Mouse (Mus musculus): Measurements from ENCODE around the gene Acp5. TPM values are rescaled to one million over a fixed set of nuclear protein-coding genes. Genes with fewer than 3 reads are reported as not detected.
A peak's percentile ranks its signal among the peaks of the same experiment; 100 is the strongest.

Acp5 gene
- polyA plus RNA-seq (2012; rRNA removed) = 47.7 and 54.5 TPM in 2 replicates

DNA sequence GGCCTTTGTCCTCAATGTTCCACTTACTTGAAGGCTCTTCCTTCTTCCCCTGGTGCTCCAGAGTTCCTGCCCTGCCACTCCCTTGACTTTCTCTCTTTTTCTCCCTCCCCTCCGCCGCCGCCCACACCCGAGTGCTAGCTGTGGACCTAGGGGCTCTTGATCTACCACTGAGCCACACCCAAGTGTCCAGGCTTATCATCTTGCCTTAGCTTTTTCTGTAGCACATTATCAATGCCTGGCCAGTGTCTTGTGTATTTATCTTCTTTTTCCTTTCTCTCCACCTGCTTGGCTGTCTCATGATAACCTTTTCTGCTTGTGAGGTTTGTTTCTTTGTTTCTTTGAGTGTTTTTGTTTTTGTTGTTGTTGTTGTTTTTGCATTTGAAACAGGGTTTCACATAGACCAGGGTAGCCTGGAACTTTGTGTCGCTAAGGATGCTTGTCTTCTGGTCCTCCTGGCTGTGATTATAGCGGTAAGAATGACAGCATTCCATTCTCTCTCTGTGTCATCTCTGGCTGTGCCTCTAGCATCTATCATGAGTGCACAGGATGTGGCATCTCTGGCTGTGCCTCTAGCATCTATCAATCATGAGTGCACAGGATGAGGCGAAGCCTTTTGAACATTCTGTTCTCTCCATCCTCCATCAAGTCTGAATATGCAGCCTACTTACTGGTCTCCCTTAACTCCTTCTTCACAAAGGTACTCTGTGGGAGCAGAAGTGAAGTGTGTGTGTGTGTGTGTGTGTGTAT is at the start of gene Acp5:
TSS of gene Acp5 (minus strand) at position 68 of the 747 bp plus-strand sequence.
- 62% methylated on average over 7 of the region's 7 CpGs for WGBS
- peaks cover 2% of the 10 kb centered on the region; the same call in 1 of the 2 replicates for H3K4me1 ChIP-seq (ENCODE audit: control insufficient read depth, insufficient read depth, low read length)

GRCm38 (mm10) chr9:22172318-22172717 is 36.8 kb upstream of the Acp5 start:
- TF ChIP-seq CTCF (IDR thresholded peaks at IDR 0.05; ENCODE audit: insufficient read depth, low read length) = no peak
- TF ChIP-seq POLR2A (IDR thresholded peaks at IDR 0.05; ENCODE audit: borderline replicate concordance, extremely low read depth, low read depth, low read length) = no peak
- WGBS = 79% methylated on average over 4 of the region's 4 CpGs
- DNase-seq = no peak

More for the DNA sequence above, at the start of gene Acp5:
- no peak within 1 kb of the TSS for H3K4me3 ChIP-seq (replicated peaks; ENCODE audit: extremely low read depth, low read depth, low read length)
- no peak for DNase-seq
- no peak for TF ChIP-seq POLR2A (IDR thresholded peaks at IDR 0.05; ENCODE audit: borderline replicate concordance, extremely low read depth, low read depth, low read length)
- no peak for TF ChIP-seq CTCF (IDR thresholded peaks at IDR 0.05; ENCODE audit: insufficient read depth, low read length)

GRCm38 (mm10) chr9:22169327-22169726 is 33.8 kb upstream of the Acp5 start:
- WGBS = 91% methylated on average over 11 of the region's 11 CpGs
- no peaks in the 10 kb centered on the region for H3K4me1 ChIP-seq (ENCODE audit: control insufficient read depth, insufficient read depth, low read length)

More at GRCm38 (mm10) chr9:22172318-22172717, 36.8 kb upstream of the Acp5 start:
- no peaks in the 10 kb centered on the region for H3K4me1 ChIP-seq (ENCODE audit: control insufficient read depth, insufficient read depth, low read length)
- H3K4me3 ChIP-seq (replicated peaks; ENCODE audit: extremely low read depth, low read depth, low read length) = no peak overlapping the region

GRCm38 (mm10) chr9:22167751-22168150 is 32.2 kb upstream of the Acp5 start:
- Histone ChIP-seq H3K4me1 (ENCODE audit: control insufficient read depth, insufficient read depth, low read length) (no peaks in the 10 kb centered on the region), H3K4me3 (replicated peaks; ENCODE audit: extremely low read depth, low read depth, low read length) (no peak overlapping the region)
- no peak for DNase-seq
- WGBS = 98% methylated on average over 4 of the region's 4 CpGs
- TF ChIP-seq POLR2A (IDR thresholded peaks at IDR 0.05; ENCODE audit: borderline replicate concordance, extremely low read depth, low read depth, low read length) = no peak
- no peak for TF ChIP-seq CTCF (IDR thresholded peaks at IDR 0.05; ENCODE audit: insufficient read depth, low read length)

More at GRCm38 (mm10) chr9:22169327-22169726, 33.8 kb upstream of the Acp5 start:
- DNase-seq = no peak
- TF ChIP-seq CTCF (IDR thresholded peaks at IDR 0.05; ENCODE audit: insufficient read depth, low read length) = no peak
- no peak for TF ChIP-seq POLR2A (IDR thresholded peaks at IDR 0.05; ENCODE audit: borderline replicate concordance, extremely low read depth, low read depth, low read length)
- H3K4me3 ChIP-seq (replicated peaks; ENCODE audit: extremely low read depth, low read depth, low read length) = no peak overlapping the region

GRCm38 (mm10) chr9:22166686-22167085 is 31.2 kb upstream of the Acp5 start:
- WGBS = 89% methylated on average over 10 of the region's 10 CpGs

DNA sequence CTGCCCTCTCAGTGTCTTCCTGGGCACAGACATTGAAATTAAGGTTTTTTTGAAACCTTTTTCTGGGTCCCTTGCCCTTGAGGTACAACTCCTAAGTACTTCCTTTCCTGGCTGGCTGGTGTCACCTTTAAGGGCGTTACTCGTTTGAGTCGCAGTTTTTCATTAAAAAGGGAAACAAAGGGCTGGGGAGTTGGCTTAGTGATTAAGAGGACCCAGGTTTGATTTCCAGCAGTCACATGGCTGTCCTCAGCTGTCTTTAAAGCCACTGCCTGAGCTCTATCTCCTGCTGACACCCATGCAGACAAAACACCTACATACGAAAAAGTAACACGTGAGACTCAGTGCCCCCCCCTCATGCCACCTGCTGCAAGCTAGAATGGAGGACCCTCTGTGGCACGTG is 30.5 kb upstream of the Acp5 start:
- no peak for DNase-seq
- TF ChIP-seq POLR2A (IDR thresholded peaks at IDR 0.05; ENCODE audit: borderline replicate concordance, extremely low read depth, low read depth, low read length) (no peak), CTCF (IDR thresholded peaks at IDR 0.05; ENCODE audit: insufficient read depth, low read length) (no peak)
- 53% methylated on average over 6 of the region's 6 CpGs for WGBS

More at GRCm38 (mm10) chr9:22166686-22167085, 31.2 kb upstream of the Acp5 start:
- TF ChIP-seq CTCF (IDR thresholded peaks at IDR 0.05; ENCODE audit: insufficient read depth, low read length) = no peak
- TF ChIP-seq POLR2A (IDR thresholded peaks at IDR 0.05; ENCODE audit: borderline replicate concordance, extremely low read depth, low read depth, low read length) = no peak
- H3K4me1 ChIP-seq (ENCODE audit: control insufficient read depth, insufficient read depth, low read length) = no peaks in the 10 kb centered on the region
- no peak overlapping the region for H3K4me3 ChIP-seq (replicated peaks; ENCODE audit: extremely low read depth, low read depth, low read length)
- DNase-seq = no peak

GRCm38 (mm10) chr9:22164711-22165668 is 29.5 kb upstream of the Acp5 start:
- no peak for TF ChIP-seq CTCF (IDR thresholded peaks at IDR 0.05; ENCODE audit: insufficient read depth, low read length)
- no peak; the same call in 1 of the 2 replicates for TF ChIP-seq POLR2A (IDR thresholded peaks at IDR 0.05; ENCODE audit: borderline replicate concordance, extremely low read depth, low read depth, low read length)
- WGBS = 4% methylated on average over 54 of the region's 54 CpGs
- H3K4me1 ChIP-seq (ENCODE audit: control insufficient read depth, insufficient read depth, low read length) = no peaks in the 10 kb centered on the region
- DNase-seq = peak; percentile 30
- peak overlapping the region; percentile 47 for H3K4me3 ChIP-seq (replicated peaks; ENCODE audit: extremely low read depth, low read depth, low read length)

More for the DNA sequence above, 30.5 kb upstream of the Acp5 start:
- H3K4me3 ChIP-seq (replicated peaks; ENCODE audit: extremely low read depth, low read depth, low read length) = no peak overlapping the region
- no peaks in the 10 kb centered on the region for H3K4me1 ChIP-seq (ENCODE audit: control insufficient read depth, insufficient read depth, low read length)

- Histone ChIP-seq H3K4me1 (ENCODE audit: control insufficient read depth, insufficient read depth, low read length) (no peaks in the 10 kb centered on the region), H3K4me3 (replicated peaks; ENCODE audit: extremely low read depth, low read depth, low read length) (no peak overlapping the region)
- TF ChIP-seq POLR2A (IDR thresholded peaks at IDR 0.05; ENCODE audit: borderline replicate concordance, extremely low read depth, low read depth, low read length) (no peak), CTCF (IDR thresholded peaks at IDR 0.05; ENCODE audit: insufficient read depth, low read length) (no peak)
- WGBS = 89% methylated on average over 7 of the region's 7 CpGs
- DNase-seq = no peak
These were observed 27.4 kb upstream of the Acp5 start for GRCm38 (mm10) chr9:22162912-22163311.

GRCm38 (mm10) chr9:22162305-22162704 is 26.8 kb upstream of the Acp5 start:
- DNase-seq = no peak
- 67% methylated on average over 9 of the region's 9 CpGs for WGBS
- H3K4me3 ChIP-seq (replicated peaks; ENCODE audit: extremely low read depth, low read depth, low read length) = no peak overlapping the region
- TF ChIP-seq POLR2A (IDR thresholded peaks at IDR 0.05; ENCODE audit: borderline replicate concordance, extremely low read depth, low read depth, low read length) (no peak), CTCF (IDR thresholded peaks at IDR 0.05; ENCODE audit: insufficient read depth, low read length) (no peak)
- peaks cover 3% of the 10 kb centered on the region; the same call in 1 of the 2 replicates for H3K4me1 ChIP-seq (ENCODE audit: control insufficient read depth, insufficient read depth, low read length)
